Mouse (Mus musculus): ENCODE measurements around the gene Plcz1.

DNA sequence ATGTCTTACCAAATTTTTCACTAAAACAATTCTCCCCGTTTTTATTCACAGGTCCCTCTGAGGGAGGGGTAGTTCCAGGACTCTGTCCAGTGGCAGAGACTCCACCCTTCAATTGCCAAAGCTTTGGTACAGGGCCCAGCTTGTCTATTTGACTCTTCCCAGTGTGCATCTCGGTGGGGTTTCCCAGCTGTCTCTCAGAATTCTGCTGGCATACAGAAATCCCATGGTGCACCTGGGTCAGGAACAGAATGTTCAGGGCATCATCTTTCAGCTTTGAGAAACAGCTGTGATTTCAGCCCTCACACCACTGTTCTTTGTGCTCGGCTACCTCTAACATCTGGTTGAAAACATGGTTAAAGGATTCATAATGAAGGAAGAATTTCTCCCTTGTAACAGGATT, 77.5 kb downstream of the Plcz1 start:
- TF ChIP-seq CTCF (IDR thresholded peaks at IDR 0.05; ENCODE audit: low read depth, low read length) (no peak), POLR2AphosphoS5 (IDR thresholded peaks at IDR 0.05; ENCODE audit: insufficient replicate concordance, low read depth, low read length) (no peak), GATA1 (IDR thresholded peaks at IDR 0.05; ENCODE audit: borderline replicate concordance, low read length) (no peak), TAL1 (conservative IDR thresholded peaks at IDR 0.05; ENCODE audit: low read depth, low read length) (no peak)
